Mouse (Mus musculus): ENCODE measurements at regions not wholly inside any gene's neighbourhood (a gene's known extent, or its start where the extent isn't known, plus 50 kb on each side); places are given as distances from the start of the nearest gene placed in this dataset.

DNA sequence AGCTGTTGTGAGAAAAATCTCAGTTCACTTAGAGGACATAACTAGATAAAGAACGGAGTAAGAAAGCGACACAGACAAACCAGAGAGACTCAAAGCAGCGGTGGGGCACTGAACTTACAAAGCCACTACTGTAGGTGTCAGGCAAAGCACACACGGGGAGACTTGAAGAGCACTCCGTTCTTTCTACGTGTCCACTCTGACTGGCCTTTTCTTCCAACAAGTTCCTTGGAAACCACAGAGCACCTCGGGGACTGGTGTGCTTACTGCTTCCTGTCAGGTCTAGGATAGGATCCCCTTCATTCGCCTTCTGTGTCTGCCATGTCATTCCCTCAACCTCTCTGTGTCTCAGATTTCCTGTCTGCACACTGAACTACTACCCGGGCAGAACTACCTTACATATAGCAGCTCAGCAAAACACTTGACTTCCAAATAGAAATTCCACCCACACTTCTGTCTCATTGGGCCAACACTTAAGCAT, 71.9 kb upstream of the Hmcn1 start:
- no peak for TF ChIP-seq CTCF (conservative IDR thresholded peaks at IDR 0.05; ENCODE audit: insufficient read depth, insufficient read length, low read depth, low read length)
- TF ChIP-seq POLR2A (IDR thresholded peaks at IDR 0.05; ENCODE audit: low read depth, low read length): no peak
- peak overlapping the region; percentile 13; the same call in 1 of the 2 replicates for H3K27ac ChIP-seq (ENCODE audit: insufficient read depth, low read depth, low read length)
- WGBS: 57% methylated on average over 9 of the region's 9 CpGs

DNA sequence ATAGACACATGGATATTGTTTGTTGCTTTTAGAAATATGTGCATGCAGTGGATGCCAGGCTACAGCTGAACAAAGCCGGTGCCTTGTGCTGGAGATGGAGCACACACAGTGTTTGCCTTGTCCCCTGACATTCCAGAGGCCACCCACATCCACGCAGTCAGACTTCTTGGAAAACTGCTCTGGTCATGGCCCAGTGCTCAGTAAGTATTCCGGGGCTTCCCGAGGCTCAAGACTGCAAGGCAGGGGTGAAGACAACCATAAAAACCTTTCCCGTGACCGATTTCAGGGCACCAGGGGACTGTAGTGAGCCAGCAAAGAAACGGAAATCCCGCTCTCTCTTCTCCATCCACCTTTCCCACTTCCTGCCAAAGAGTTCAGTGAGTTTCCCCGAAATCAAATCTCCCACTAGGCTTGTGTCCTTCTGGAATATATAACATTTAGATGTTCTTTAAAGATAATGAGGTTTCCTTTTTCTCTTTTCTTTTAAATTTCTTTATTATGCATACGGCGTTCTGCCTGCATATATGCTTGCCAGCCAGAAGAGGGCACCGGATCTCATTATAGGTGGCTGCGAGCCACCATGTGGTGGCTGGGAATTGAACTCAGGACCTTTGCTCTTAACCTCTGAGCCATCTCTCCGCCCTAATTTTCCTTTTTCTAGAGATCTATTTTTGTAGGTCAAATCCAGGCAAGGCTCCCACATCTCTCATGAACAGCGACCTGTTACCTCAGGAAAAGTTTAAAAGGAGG, 73.3 kb upstream of the Hmcn1 start:
- no peaks in the 10 kb centered on the region for H3K36me3 ChIP-seq (ENCODE audit: control insufficient read depth, insufficient read depth, low read length)
- DNase-seq: peak; percentile 89
- TF ChIP-seq POLR2A (IDR thresholded peaks at IDR 0.05; ENCODE audit: low read depth, low read length) (no peak), CTCF (conservative IDR thresholded peaks at IDR 0.05; ENCODE audit: insufficient read depth, insufficient read length, low read depth, low read length) (no peak; the same call in 1 of the 2 replicates)
- WGBS: 36% methylated on average over 15 of the region's 15 CpGs
- no peak overlapping the region for H3K4me3 ChIP-seq (ENCODE audit: insufficient read depth, low read depth, low read length)
- H3K27ac ChIP-seq (ENCODE audit: insufficient read depth, low read depth, low read length): peak overlapping the region; percentile 15; the same call in 1 of the 2 replicates
- peaks cover 13% of the 10 kb centered on the region; the same call in 1 of the 2 replicates for H3K4me1 ChIP-seq (ENCODE audit: control insufficient read depth, insufficient read depth, low read length)
- no peaks in the 10 kb centered on the region for H3K27me3 ChIP-seq (replicated peaks; ENCODE audit: control insufficient read depth, insufficient read depth, low read length)

More for the DNA sequence above, 71.9 kb upstream of the Hmcn1 start:
- Histone ChIP-seq H3K36me3 (ENCODE audit: control insufficient read depth, insufficient read depth, low read length) (no peaks in the 10 kb centered on the region), H3K4me1 (ENCODE audit: control insufficient read depth, insufficient read depth, low read length) (peaks cover 13% of the 10 kb centered on the region; the same call in 1 of the 2 replicates), H3K4me3 (ENCODE audit: insufficient read depth, low read depth, low read length) (no peak overlapping the region), H3K27me3 (replicated peaks; ENCODE audit: control insufficient read depth, insufficient read depth, low read length) (no peaks in the 10 kb centered on the region)
- DNase-seq: peak; percentile 50

DNA sequence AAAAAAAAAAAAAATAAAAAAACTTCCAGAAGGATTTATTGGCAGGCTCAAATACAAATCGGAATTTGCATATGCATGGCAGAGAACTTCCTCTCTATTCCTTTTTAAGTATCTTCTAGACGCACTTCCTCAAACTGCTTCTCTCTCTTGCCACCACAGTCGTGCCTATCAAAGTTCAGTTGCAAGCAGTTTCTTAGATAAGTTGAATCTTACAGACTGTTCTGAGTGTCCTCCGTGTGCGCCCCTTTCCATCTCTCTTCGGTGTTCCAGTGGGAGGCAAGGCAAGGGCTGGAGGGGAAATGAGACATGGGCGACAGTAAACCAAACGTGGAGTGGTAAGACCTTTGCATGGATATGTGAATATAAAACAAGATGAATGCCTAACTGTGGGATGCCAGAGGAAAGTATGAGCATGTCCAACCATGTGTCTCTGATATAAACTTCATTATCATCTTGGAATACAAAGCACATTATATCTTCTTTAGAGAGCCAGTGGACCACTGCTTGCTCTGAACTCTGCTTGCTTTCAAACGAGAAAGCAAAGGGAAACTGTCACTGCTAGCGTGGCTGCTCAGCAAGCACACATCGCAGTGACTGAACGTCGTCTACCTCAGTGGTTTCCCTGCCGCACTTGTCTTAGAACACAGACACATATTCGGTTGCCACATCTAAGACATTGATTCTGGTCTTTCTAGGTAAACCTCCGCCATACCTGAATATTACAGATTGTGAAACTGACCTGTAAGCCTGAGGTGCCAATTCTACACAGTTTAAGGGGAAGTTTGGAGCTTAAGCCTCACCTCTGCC, 81.5 kb upstream of the Hmcn1 start:
- Histone ChIP-seq H3K4me3 (ENCODE audit: insufficient read depth, low read depth, low read length) (no peak overlapping the region), H3K27ac (ENCODE audit: insufficient read depth, low read depth, low read length) (no peak overlapping the region), H3K36me3 (ENCODE audit: control insufficient read depth, insufficient read depth, low read length) (no peaks in the 10 kb centered on the region), H3K4me1 (ENCODE audit: control insufficient read depth, insufficient read depth, low read length) (0 out of 2 replicates have a peak, but pooled peaks cover 3% of the 10 kb centered on the region), H3K27me3 (replicated peaks; ENCODE audit: control insufficient read depth, insufficient read depth, low read length) (no peaks in the 10 kb centered on the region)
- 90% methylated on average over 16 of the region's 16 CpGs for WGBS
- DNase-seq: no peak
- TF ChIP-seq POLR2A (IDR thresholded peaks at IDR 0.05; ENCODE audit: low read depth, low read length): no peak
- no peak for TF ChIP-seq CTCF (conservative IDR thresholded peaks at IDR 0.05; ENCODE audit: insufficient read depth, insufficient read length, low read depth, low read length)

DNA sequence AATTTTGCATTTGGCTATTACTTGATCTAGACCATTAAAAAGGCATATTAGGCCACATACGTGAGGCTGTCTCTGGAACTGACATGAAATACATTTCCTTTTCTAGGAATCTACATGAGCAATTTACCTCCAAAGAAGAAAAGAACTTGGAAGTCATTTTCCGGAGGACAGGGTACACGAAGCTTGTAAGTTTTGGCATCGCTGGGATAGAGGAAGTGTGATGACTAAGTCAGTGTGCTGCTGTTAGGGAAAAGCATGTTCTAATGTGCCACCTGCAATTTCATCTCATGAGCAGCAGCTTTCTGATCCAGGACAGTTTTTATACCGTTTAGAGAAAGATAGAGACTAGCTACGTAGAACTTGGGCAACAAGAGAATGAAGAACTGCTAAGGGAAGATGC, 82.3 kb upstream of the Hmcn1 start:
- 69% methylated on average over 6 of the region's 6 CpGs for WGBS
- no peak for DNase-seq

DNA sequence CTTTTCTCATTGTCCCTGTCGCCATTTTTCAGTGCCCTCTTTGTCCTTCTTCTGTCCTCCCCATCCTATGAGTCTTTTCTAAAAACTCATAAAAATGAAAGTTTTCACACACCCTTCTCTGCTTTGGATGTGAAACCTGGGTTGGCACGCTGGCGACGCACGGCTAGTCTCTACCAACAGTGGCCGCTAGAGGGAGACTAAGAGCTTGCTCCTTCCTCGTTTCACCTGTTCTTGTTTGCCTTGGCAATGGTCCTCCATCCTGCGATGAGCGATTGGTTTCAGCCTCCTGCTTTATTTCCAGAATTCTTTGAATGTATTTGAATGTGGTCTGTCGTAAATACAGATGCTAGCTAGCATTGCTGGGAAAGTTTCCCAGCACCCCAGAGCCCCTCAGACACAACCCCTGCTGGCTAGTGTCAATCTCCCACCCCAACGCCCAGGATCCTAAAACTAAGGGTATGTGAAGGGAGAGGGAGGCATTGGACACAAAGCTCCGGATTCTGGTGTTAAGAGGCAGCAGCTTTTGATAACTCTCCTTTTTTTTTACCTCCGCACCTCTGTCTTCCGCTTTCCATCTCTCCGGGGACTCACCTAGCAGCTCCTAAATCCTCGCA, 85.8 kb upstream of the Hmcn1 start:
- DNase-seq: peak; percentile 93
- Histone ChIP-seq H3K4me1 (ENCODE audit: control insufficient read depth, insufficient read depth, low read length) (peaks cover 15% of the 10 kb centered on the region), H3K36me3 (ENCODE audit: control insufficient read depth, insufficient read depth, low read length) (no peaks in the 10 kb centered on the region), H3K4me3 (ENCODE audit: insufficient read depth, low read depth, low read length) (no peak overlapping the region), H3K27me3 (replicated peaks; ENCODE audit: control insufficient read depth, insufficient read depth, low read length) (no peaks in the 10 kb centered on the region), H3K27ac (ENCODE audit: insufficient read depth, low read depth, low read length) (peak overlapping the region; percentile 77; the same call in 1 of the 2 replicates)
- TF ChIP-seq CTCF (conservative IDR thresholded peaks at IDR 0.05; ENCODE audit: insufficient read depth, insufficient read length, low read depth, low read length) (peak; percentile 98), POLR2A (IDR thresholded peaks at IDR 0.05; ENCODE audit: low read depth, low read length) (no peak)
- 30% methylated on average over 16 of the region's 16 CpGs for WGBS

More for the DNA sequence above, 82.3 kb upstream of the Hmcn1 start:
- no peak overlapping the region for H3K27ac ChIP-seq (ENCODE audit: insufficient read depth, low read depth, low read length)
- no peak overlapping the region for H3K4me3 ChIP-seq (ENCODE audit: insufficient read depth, low read depth, low read length)
- H3K4me1 ChIP-seq (ENCODE audit: control insufficient read depth, insufficient read depth, low read length): peaks cover 9% of the 10 kb centered on the region
- TF ChIP-seq CTCF (conservative IDR thresholded peaks at IDR 0.05; ENCODE audit: insufficient read depth, insufficient read length, low read depth, low read length) (no peak), POLR2A (IDR thresholded peaks at IDR 0.05; ENCODE audit: low read depth, low read length) (no peak)
- no peaks in the 10 kb centered on the region for H3K36me3 ChIP-seq (ENCODE audit: control insufficient read depth, insufficient read depth, low read length)
- H3K27me3 ChIP-seq (replicated peaks; ENCODE audit: control insufficient read depth, insufficient read depth, low read length): no peaks in the 10 kb centered on the region

DNA sequence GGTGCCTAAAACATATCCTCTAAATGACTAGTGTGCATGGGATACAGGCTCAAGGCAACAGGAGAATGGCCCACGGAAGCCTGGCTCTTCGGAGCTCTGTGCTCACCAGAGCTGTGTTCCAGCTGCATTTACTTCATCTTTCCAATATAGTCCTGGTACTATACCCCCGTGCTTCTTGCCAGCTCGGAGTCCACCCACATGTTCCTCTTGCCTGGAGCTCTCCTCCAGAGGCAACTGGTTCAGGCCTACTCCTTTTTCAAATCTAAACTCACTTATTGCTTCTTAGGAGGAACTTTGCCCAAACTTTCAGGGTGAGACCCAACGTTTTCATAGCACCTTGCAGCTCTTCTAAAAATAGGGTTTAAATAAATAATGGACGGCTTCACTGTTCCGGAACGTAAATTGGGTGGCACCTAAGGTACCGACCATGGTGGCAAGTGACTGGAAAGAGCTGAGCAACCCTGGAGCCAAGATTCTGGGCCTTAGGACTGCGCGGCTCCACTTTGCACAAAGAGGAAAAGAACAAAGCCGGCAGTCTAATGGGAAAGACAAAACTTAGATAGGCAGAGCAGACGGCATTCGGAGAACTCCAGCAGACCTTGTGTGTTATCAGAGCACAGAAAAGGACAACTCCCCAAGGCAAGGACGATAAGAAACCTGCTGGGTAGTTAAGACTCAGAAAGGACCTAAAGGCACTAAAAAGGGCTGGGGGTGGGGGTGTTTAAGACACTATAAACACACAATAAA, 86.6 kb upstream of the Hmcn1 start:
- Histone ChIP-seq H3K27ac (ENCODE audit: insufficient read depth, low read depth, low read length) (peak overlapping the region; percentile 77), H3K4me1 (ENCODE audit: control insufficient read depth, insufficient read depth, low read length) (peaks cover 15% of the 10 kb centered on the region), H3K27me3 (replicated peaks; ENCODE audit: control insufficient read depth, insufficient read depth, low read length) (no peaks in the 10 kb centered on the region), H3K4me3 (ENCODE audit: insufficient read depth, low read depth, low read length) (no peak overlapping the region), H3K36me3 (ENCODE audit: control insufficient read depth, insufficient read depth, low read length) (no peaks in the 10 kb centered on the region)
- peak; percentile 56 for DNase-seq
- no peak for TF ChIP-seq CTCF (conservative IDR thresholded peaks at IDR 0.05; ENCODE audit: insufficient read depth, insufficient read length, low read depth, low read length)
- 57% methylated on average over 15 of the region's 15 CpGs for WGBS

All from kidney, adult 2 months (tissue).